Mouse (Mus musculus) frontal cortex, postnatal 14 days (tissue): ENCODE measurements at regions not wholly inside any gene's neighbourhood (a gene's known extent, or its start where the extent isn't known, plus 50 kb on each side); places are given as distances from the start of the nearest gene placed in this dataset.

Experiments
- DNase-seq, 2 experiments: peaks; one replicate each; pipeline ENCODE4 v3.0.0; 2022; ENCODE audit warnings: low spot score in 2 of 2

DNA sequence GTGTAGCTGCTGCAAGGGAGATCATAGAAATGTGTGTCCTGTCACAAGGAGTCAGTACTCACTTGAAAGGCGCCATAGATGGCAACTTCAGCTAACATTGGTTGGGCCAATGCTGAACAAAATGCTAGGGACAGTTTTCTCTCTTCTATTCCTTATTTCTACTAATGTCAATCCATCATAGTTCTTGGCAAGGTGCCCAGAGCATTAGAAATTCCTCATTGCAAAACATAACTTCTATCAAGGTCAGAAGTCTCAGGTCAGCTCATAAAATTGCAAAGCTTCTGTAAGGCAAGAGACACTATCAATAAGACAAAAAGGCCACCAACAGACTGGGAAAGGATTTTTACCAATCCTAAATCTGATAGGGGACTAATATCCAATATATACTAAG lies 106.3 kb downstream of the D1Ertd622e start:
- DNase-seq = no peak

DNA sequence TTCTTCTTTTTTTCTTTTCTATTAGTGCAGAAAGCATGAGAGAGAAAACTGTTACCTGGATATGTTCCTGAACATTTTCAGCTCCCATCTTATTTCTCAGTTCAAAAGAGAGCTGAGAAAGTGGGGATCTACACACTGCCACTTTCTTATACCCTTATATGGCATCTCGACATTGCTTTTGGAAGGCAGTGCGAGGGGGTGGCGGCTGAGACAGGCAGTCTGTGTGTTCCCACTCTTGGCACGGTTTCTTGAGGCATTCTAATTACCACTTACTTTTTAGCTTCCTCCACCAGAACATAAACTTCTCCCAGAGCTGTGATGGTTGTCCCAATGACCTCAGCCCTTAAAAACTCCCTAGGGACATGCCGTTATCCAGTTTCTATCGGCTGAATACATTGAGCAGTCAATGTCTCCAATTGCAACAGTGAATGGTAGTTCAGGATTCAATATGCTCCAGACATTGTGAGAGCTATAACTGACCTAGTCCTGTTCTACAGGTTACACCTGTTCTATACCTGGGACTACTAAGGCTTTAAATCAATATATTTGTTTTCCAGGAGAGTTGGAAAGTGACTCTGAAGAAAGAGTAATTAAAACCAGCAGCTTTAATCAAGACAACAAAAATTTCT lies 106.8 kb downstream of the D1Ertd622e start:
- DNase-seq = peak; percentile 50 to 61

DNA sequence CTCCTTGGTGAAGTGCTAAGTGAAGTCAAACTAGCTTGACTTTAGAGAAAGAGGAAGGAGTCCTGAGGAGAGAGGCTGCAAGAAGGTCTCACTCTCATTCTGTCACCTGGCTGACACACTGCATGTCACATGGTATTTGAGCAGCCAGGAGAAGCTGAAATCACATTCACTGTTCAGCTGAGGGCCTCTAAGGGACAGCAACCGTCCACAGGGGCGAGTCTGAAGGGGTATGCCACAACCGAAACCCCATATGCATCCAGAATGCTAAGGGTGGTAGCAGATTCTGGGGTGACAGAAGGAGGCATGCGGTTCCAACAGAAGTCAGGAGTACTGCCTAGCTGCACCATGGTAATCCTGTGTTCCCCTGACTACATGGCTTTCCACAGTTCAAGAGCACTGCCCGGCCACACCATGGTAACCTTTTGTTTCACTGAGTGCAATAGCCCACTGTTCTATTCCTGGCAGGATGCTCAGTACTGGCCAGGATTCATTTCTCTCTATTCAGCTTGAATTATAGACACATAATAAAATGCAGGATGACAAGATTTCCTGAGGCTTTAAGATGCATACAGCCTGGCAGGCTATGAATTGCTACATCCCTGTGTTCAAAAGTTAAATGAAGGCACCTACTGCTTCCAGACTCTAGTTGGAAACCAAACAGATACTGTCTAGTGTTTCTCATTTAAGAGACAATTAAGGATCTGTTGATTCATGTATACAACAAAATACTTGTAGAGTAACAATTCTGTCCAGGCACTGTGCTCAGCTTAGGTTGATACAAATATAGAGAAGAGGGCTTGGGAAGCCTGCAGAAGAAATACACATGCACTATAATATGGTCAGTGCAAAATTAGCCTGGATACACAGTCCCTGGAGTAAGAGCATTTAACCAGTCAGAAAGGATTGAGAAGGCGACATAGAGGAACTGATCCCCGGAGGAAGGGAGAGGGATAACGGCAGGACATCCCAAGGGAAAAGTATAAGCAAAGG lies 108.1 kb downstream of the D1Ertd622e start:
- peak in 1 of 2 experiments; percentile 16 for DNase-seq

DNA sequence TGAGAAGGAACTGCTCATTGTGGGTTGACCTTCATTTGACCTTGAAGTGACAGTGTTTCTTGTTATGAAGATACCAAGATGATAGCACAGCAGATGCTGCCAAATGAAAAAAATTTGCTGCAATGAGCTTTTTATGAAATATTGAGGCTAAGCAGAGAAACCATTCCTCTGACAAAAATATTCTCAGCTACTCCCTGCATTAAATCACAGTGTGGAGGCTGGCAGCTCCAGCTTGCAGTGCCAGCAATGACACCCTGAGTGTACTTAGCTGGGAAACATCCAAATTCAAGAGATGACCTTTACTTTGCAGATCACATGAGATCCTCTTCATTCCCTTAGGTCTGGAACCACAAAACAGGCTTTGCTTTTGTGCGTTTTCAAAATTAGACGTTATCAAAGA lies 109.0 kb downstream of the D1Ertd622e start:
- peak; percentile 11 to 19 for DNase-seq

DNA sequence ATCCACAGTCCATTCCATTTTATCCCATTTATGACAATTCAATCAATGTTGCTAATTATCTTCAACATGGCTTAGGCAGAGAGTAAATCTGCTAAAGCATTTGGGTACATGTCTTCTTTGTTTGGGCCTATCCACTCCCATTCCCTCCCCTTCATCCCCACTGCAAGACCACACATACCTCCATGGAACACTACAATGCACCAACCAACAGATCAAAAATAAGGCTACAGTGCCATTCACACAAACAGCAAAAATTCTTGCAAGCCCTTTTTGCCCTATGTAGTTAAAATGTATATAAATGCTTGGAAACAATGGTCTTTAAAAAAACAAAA lies 120.7 kb downstream of the D1Ertd622e start:
- DNase-seq = no peak

DNA sequence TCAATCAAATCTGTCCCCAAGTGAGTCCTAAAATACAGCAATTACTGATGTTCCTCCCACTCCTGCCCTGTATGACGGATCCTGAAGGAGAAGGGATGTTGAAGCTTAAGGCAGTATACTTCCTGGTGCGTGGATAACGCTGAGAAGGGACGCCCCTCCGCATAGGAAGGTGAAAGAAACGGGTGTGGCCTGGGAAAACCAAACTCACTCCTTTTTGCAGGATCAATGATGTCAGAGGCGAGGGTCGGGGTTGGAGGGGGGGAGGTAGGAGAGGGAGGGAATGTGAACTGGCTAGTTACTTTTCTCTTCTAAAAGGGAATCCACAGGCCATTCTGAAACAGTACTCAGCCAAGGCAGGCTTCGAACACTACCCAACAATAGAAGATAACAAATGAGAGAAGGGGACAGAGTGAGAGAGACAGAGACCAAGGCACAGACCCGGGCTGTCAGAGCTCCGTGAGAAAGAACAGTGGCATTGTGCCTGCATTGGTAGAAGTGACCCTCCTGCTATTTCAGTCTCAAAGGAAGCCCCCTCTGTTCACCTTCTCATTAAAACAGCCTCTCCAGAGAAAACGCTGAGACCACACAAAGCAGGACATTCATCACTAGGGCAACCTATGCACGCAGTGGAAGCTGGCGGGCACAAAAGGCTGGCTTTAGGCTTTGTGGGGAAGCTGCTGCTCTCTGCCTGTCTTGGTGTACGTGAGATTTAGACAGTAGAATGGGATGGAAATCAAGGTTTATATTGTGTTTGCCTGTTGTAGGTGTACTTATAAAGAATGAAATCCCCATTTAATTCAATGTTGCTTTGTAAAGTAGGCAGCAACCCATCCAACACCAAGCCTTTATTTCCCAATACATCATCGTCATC lies 121.3 kb downstream of the D1Ertd622e start:
- no peak for DNase-seq

DNA sequence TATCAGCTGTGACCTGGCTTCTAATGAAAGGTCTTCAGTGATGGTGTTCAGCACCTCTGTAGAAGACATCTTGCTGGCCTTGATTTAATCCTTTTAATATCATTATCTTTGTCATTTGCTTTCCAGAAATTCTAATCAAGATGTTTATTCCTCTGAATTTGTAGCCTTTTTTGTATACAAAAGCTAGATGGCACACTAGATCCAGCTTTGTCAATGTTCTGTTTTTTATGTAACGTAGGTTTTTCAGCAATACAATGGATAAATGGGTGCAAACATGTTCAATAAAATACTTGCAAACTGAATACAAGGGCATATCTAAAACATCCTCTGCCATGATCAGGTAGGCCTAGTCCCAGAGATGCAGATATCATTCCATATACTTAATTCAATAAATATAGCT lies 165.0 kb downstream of the D1Ertd622e start:
- DNase-seq = no peak

DNA sequence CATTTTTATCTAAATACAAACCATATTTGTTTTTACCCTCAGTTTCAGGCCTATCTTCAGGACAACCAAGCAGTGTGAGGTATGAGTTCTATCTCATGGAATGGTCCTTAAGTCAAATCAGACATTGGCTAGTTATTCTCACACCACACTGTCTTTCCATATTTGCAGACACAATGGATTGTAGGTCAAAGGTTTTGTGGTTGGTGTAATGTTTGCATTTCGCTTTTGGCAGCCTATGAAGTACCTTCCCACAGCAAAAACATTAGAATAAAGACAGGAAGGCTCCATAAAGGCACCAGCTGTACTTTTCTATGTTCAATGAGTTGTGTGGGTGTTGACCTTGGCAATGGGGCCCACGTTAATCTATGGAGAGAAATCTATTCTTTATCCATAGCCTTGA lies 182.0 kb downstream of the D1Ertd622e start:
- DNase-seq = no peak
